ENCODE assay signal across 9 mouse cellular contexts in genomic region chr10:66770161-66771030, GRCm38 (mm10).
A peak's percentile ranks its signal among the peaks of the same experiment; 100 is the strongest.
DNase-seq lines count a peak whose midpoint lies in the region; ATAC-seq and TF ChIP-seq lines count a peak whose summit lies in the region.
"Had no signal": no experiment of that assay in that cellular context is flagged by ENCODE, and none has a peak within 500 bp of the region (broad histone marks: within the 10 kb centered on the region; RNA-seq: fewer than 3 reads in every experiment).

No protein-coding gene starts in this region.

- no peaks in the 10 kb centered on the region for H3K27me3 ChIP-seq in heart, embryonic 16.5 days (ENCODE audit: control insufficient read depth, insufficient read depth, low read length)
- H3K27me3 ChIP-seq in limb, embryonic 11.5 days (ENCODE audit: control insufficient read depth, insufficient read depth, low read length), result no peaks in the 10 kb centered on the region
- no peaks in the 10 kb centered on the region for H3K27me3 ChIP-seq in liver, postnatal 0 days (ENCODE audit: insufficient read depth, low read length)

- H3K4me1 ChIP-seq in heart, embryonic 16.5 days (ENCODE audit: control insufficient read depth, insufficient read depth, low read length), result no peaks in the 10 kb centered on the region
- no peaks in the 10 kb centered on the region for H3K4me1 ChIP-seq in limb, embryonic 11.5 days (ENCODE audit: control insufficient read depth, insufficient read depth, low read length)
- no peaks in the 10 kb centered on the region for H3K4me1 ChIP-seq in liver, postnatal 0 days (ENCODE audit: insufficient read depth)

- intact Hi-C loops in heart, postnatal 36 days (cut with DNase I), result no loop called here

- H3K36me3 ChIP-seq in heart, embryonic 16.5 days (ENCODE audit: control insufficient read depth, insufficient read depth), result no peaks in the 10 kb centered on the region
- H3K36me3 ChIP-seq in limb, embryonic 11.5 days (ENCODE audit: control insufficient read depth, insufficient read depth, low read length), result no peaks in the 10 kb centered on the region
- H3K36me3 ChIP-seq in liver, postnatal 0 days (replicated peaks; ENCODE audit: insufficient read depth, low read length), result no peaks in the 10 kb centered on the region
- H3K36me3 ChIP-seq: G1E had no signal

- no peak for TF ChIP-seq CTCF in liver, postnatal 0 days (IDR thresholded peaks at IDR 0.05; ENCODE audit: low read depth)

- 32% methylated on average over 21 of the region's 21 CpGs for WGBS in heart, embryonic 16.5 days
- 31% methylated on average over 21 of the region's 21 CpGs for WGBS in limb, embryonic 11.5 days
- 44% methylated on average over 21 of the region's 21 CpGs for WGBS in liver, postnatal 0 days (ENCODE audit: insufficient replicate concordance)

- H3K9ac ChIP-seq in heart, embryonic 16.5 days (ENCODE audit: low read length), result no peak overlapping the region
- no peak overlapping the region for H3K9ac ChIP-seq in limb, embryonic 11.5 days (ENCODE audit: low read length)
- H3K9ac ChIP-seq in liver, postnatal 0 days (replicated peaks), result no peak overlapping the region

- H3K9me3 ChIP-seq in heart, embryonic 16.5 days (replicated peaks; ENCODE audit: control insufficient read depth, low read length), result peaks cover 18% of the 10 kb centered on the region
- H3K9me3 ChIP-seq in limb, embryonic 11.5 days (ENCODE audit: control insufficient read depth, low read length), result peaks cover 3% of the 10 kb centered on the region; the same call in 1 of the 2 replicates
- peaks cover 9% of the 10 kb centered on the region for H3K9me3 ChIP-seq in liver, postnatal 0 days (ENCODE audit: low read length)

- DNase-seq in heart, postnatal 36 days, result no peak
- peak; percentile 67 to 68 for DNase-seq in cerebellum, adult 18-20 months
- peak; percentile 14 to 34 for DNase-seq in frontal cortex, postnatal 10 days (ENCODE audit: low spot score in 2 of 2)
- peak; percentile 28 for DNase-seq in limb, embryonic 11.5 days (ENCODE audit: low spot score)
- peak; percentile 11 for DNase-seq in testis, postnatal 14 days (ENCODE audit: low spot score)
- DNase-seq in liver, postnatal 0 days, result no peak
- DNase-seq in thymus, postnatal 0 days (ENCODE audit: low spot score), result no peak

- H3K27ac ChIP-seq in heart, embryonic 16.5 days (ENCODE audit: low read length), result no peak overlapping the region
- no peak overlapping the region for H3K27ac ChIP-seq in limb, embryonic 11.5 days (replicated peaks; ENCODE audit: low read depth, low read length)
- no peak overlapping the region for H3K27ac ChIP-seq in liver, postnatal 0 days (ENCODE audit: low read depth)

- peak overlapping the region; percentile 11 for H3K4me2 ChIP-seq in heart, embryonic 16.5 days (ENCODE audit: low read depth, low read length)
- 0 out of 2 replicates have a peak overlapping the region, but pooled peaks have one; percentile 5 for H3K4me2 ChIP-seq in limb, embryonic 11.5 days (ENCODE audit: low read depth, severe bottlenecking)
- H3K4me2 ChIP-seq in liver, postnatal 0 days (ENCODE audit: low read depth, low read length), result no peak overlapping the region

- TF ChIP-seq EP300 in liver, postnatal 0 days (IDR thresholded peaks at IDR 0.05; ENCODE audit: low read depth), result no peak

- no peak overlapping the region for H3K4me3 ChIP-seq in heart, embryonic 16.5 days (ENCODE audit: low read length)
- H3K4me3 ChIP-seq in limb, embryonic 11.5 days (ENCODE audit: low read depth, low read length), result no peak overlapping the region
- H3K4me3 ChIP-seq in liver, postnatal 0 days (ENCODE audit: low read depth, low read length), result no peak overlapping the region

- ATAC-seq in heart, embryonic 16.5 days (replicated peaks; ENCODE audit: extremely low read depth, insufficient read depth, low FRiP score), result no peak
- ATAC-seq in limb, embryonic 11.5 days (ENCODE audit: insufficient number of reproducible peaks, low FRiP score, low TSS enrichment, low read depth), result no peak
- ATAC-seq in liver, postnatal 0 days, result no peak

Comparison
In these comparisons a context has a peak if more than half of its experiments do, and no peak if none do; other contexts are left out.
1. DNase-seq: peak in cerebellum, adult 18-20 months (2 of 2), frontal cortex, postnatal 10 days (2 of 2), limb, embryonic 11.5 days (single experiment) and testis, postnatal 14 days (single experiment); none in heart, postnatal 36 days (0 of 2), liver, postnatal 0 days (single experiment) and thymus, postnatal 0 days (single experiment).